ENCODE assay signal across 12 mouse cellular contexts in genomic region chr8:71596798-71597197, GRCm38 (mm10). TPM values are rescaled to one million over a fixed set of nuclear protein-coding genes. Genes with fewer than 3 reads are reported as not detected.
A peak's percentile ranks its signal among the peaks of the same experiment; 100 is the strongest.
DNase-seq lines count a peak whose midpoint lies in the region; ATAC-seq lines count a peak whose summit lies in the region.
"Had no signal": no experiment of that assay in that cellular context is flagged by ENCODE, and none has a peak within 500 bp of the region (broad histone marks: within the 10 kb centered on the region; RNA-seq: fewer than 3 reads in every experiment).

No protein-coding gene starts in this region.

- ATAC-seq in megakaryocyte, adult 5-6 weeks (ENCODE audit: poor library complexity, severe bottlenecking): peak; percentile 19; the same call in 1 of the 2 replicates
- ATAC-seq: intestine, embryonic 16.5 days had no signal

- intact Hi-C loops in left cerebral cortex, postnatal 36 days (cut with DNase I): loop anchor here (2.0 to 5.0 kb wide), 2 partner anchors 34 to 66 kb away; no protein-coding TSS in a partner anchor

- DNase-seq in cerebellum, postnatal 10 days: peak; percentile 29 to 31
- DNase-seq in cerebellum, adult 11-12 months: no peak
- peak; percentile 36 for DNase-seq in thymus, postnatal 25 days
- no peak for DNase-seq in thymus, postnatal 10 days (ENCODE audit: low spot score in 2 of 2)
- no peak for DNase-seq in ovary, adult 18-20 months (ENCODE audit: low spot score)
- no peak for DNase-seq in kidney, postnatal 36 days
- DNase-seq in left cerebral cortex, postnatal 36 days (ENCODE audit: low spot score in 2 of 2): no peak
- DNase-seq: adrenal gland, postnatal 25 days; cerebellum, postnatal 14 days; kidney, postnatal 10 days had no signal

RNA-seq across cellular contexts. Expression of gene Fam129c, which starts 0.7 kb away (rescaled TPM):
- 4.6 and 4.8 TPM in 2 replicates for total RNA-seq in megakaryocyte, adult 5-6 weeks (2015)
- 3.6 and 8.6 TPM in 2 replicates for total RNA-seq in megakaryocyte, adult 5-6 weeks (2017)
- 1 to 10 TPM; 3.9 to 4.0 TPM for total RNA-seq in left cerebral cortex, postnatal 36 days (2021)

RNA-seq across cellular contexts. Expression of gene Pgls, which starts 4.8 kb away (rescaled TPM):
- total RNA-seq in megakaryocyte, adult 5-6 weeks (2015): 65.1 and 73.6 TPM in 2 replicates
- 50.5 and 78.3 TPM in 2 replicates for total RNA-seq in megakaryocyte, adult 5-6 weeks (2017)
- total RNA-seq in left cerebral cortex, postnatal 36 days (2021): 10 to 100 TPM; 31.1 to 41.6 TPM

RNA-seq across cellular contexts. Expression of gene Colgalt1, which starts 14.0 kb away (rescaled TPM):
- 46.8 and 51.2 TPM in 2 replicates for total RNA-seq in megakaryocyte, adult 5-6 weeks (2015)
- total RNA-seq in megakaryocyte, adult 5-6 weeks (2017): 54.8 and 56.8 TPM in 2 replicates
- total RNA-seq in left cerebral cortex, postnatal 36 days (2021): 10 to 100 TPM; 48.5 to 52.2 TPM

RNA-seq across cellular contexts. Expression of gene Slc27a1, which starts 28.1 kb away (rescaled TPM):
- total RNA-seq in megakaryocyte, adult 5-6 weeks (2015): 1.5 and 2.0 TPM in 2 replicates
- 2.8 and 3.9 TPM in 2 replicates for total RNA-seq in megakaryocyte, adult 5-6 weeks (2017)
- total RNA-seq in left cerebral cortex, postnatal 36 days (2021): 100 to 1,000 TPM in 1 of 2 experiments, 10 to 100 TPM in 1; 94.7 to 109 TPM

RNA-seq across cellular contexts. Expression of gene Nxnl1, which starts 30.4 kb away (rescaled TPM):
- total RNA-seq in megakaryocyte, adult 5-6 weeks (2015): not detected in 2 replicates
- 0.11 TPM in 1 of 2 replicates, not detected in the other for total RNA-seq in megakaryocyte, adult 5-6 weeks (2017)
- under 1 TPM; 0.18 to 0.22 TPM for total RNA-seq in left cerebral cortex, postnatal 36 days (2021)

Comparison
In these comparisons a context has a peak if more than half of its experiments do, and no peak if none do; other contexts are left out.
1. DNase-seq: peak in cerebellum, postnatal 10 days (2 of 2) and thymus, postnatal 25 days (single experiment); none in cerebellum, adult 11-12 months (single experiment), thymus, postnatal 10 days (0 of 2), ovary, adult 18-20 months (single experiment), kidney, postnatal 36 days (0 of 2) and left cerebral cortex, postnatal 36 days (0 of 2).